Mouse (Mus musculus) E14TG2a.4 (cell line): ENCODE results near the gene Igsf21.

Source experiments
- CTCF ChIP-seq: conservative IDR thresholded peaks from 2 replicates; pipeline ENCODE4 v1.5.1; 2014; ENCODE audit warnings: low read length
- NANOG ChIP-seq: IDR thresholded peaks from 2 replicates; pipeline ENCODE4 v1.6.1; 2014; ENCODE audit warnings: borderline replicate concordance, low read length, mixed read lengths
- POU5F1 ChIP-seq: IDR thresholded peaks from 2 replicates; pipeline ENCODE4 v1.6.1; 2014; ENCODE audit warnings: low read length, borderline replicate concordance

DNA sequence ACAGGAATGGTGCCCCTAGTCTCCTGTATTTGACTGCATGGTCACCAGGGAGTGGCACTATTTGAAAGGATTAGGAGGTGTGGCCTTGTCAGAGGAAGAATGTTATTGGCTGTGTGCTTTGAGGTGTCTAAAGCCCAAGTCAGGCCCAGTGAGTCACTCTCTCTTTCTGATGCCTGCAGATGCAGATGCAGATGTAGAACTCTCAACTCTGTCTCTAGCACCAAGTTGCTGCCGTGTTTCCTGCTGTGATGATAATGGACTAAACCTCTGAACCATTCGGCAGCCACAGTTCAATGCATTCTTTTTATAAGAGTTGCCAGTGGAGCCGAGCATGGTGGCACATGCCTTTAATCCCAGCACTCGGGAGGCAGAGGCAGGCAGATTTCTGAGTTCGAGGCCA, 186.3 kb downstream of the Igsf21 start:
- TF ChIP-seq CTCF: no peak
- TF ChIP-seq NANOG: peak; percentile 55; the same call in 1 of the 2 replicates
- TF ChIP-seq POU5F1: no peak
